Mouse (Mus musculus): ENCODE measurements around the gene Tut1.
A peak's percentile ranks its signal among the peaks of the same experiment; 100 is the strongest.
"Not testable (repeated sequence)": the region's sequence is repeated elsewhere in the genome, so short reads cannot be mapped to it uniquely, and the experiment has no call there.

The Tut1 gene

GRCm38 (mm10) chr19:8984255-8984868 is 30.7 kb downstream of the Tut1 start:
- peak; percentile 85 to 90 for DNase-seq

GRCm38 (mm10) chr19:8985891-8986290 is 32.2 kb downstream of the Tut1 start:
- no peak for DNase-seq

- no peak for DNase-seq
Measured at GRCm38 (mm10) chr19:8987816-8988215, 34.2 kb downstream of the Tut1 start.

- no peak for DNase-seq
Measured at GRCm38 (mm10) chr19:8988346-8989065, 34.9 kb downstream of the Tut1 start.

- DNase-seq, result peak; percentile 73 to 76
Measured at GRCm38 (mm10) chr19:8989066-8989566, 35.5 kb downstream of the Tut1 start, which contains the start of gene Ahnak. Gene Ahnak, plus strand, starts transcription at chr19:8989284.

GRCm38 (mm10) chr19:8989567-8990431 is 36.2 kb downstream of the Tut1 start:
- peak; percentile 73 to 75 for DNase-seq

GRCm38 (mm10) chr19:8990432-8991102 is 36.9 kb downstream of the Tut1 start:
- DNase-seq, result peak; percentile 39 to 51

- peak in 1 of 2 experiments; percentile 16 for DNase-seq
Measured at GRCm38 (mm10) chr19:8991245-8991870, 37.7 kb downstream of the Tut1 start.

- no peak for DNase-seq
Measured at GRCm38 (mm10) chr19:8991871-8992735, 38.5 kb downstream of the Tut1 start.

- peak; percentile 88 to 91 for DNase-seq
Measured at GRCm38 (mm10) chr19:8992769-8993624, 39.4 kb downstream of the Tut1 start.

- DNase-seq, result no peak
Measured at GRCm38 (mm10) chr19:8993625-8993912, 39.9 kb downstream of the Tut1 start.

- DNase-seq, result no peak
Measured at GRCm38 (mm10) chr19:8994813-8995607, 41.4 kb downstream of the Tut1 start.

GRCm38 (mm10) chr19:8996601-8997000 is 43.0 kb downstream of the Tut1 start:
- DNase-seq, result no peak

GRCm38 (mm10) chr19:8997546-8997945 is 43.9 kb downstream of the Tut1 start:
- DNase-seq, result peak; percentile 50 to 61

GRCm38 (mm10) chr19:8998546-8998945 is 44.9 kb downstream of the Tut1 start:
- DNase-seq, result no peak

GRCm38 (mm10) chr19:8999223-8999622 is 45.6 kb downstream of the Tut1 start:
- no peak for DNase-seq

GRCm38 (mm10) chr19:9006915-9007314 is 53.3 kb downstream of the Tut1 start:
- DNase-seq, result not testable (repeated sequence)

All from B cell, adult 2 months (primary cell).